Mouse (Mus musculus): ENCODE measurements around the gene Tnip3.
A peak's percentile ranks its signal among the peaks of the same experiment; 100 is the strongest.

Gene Tnip3

DNA sequence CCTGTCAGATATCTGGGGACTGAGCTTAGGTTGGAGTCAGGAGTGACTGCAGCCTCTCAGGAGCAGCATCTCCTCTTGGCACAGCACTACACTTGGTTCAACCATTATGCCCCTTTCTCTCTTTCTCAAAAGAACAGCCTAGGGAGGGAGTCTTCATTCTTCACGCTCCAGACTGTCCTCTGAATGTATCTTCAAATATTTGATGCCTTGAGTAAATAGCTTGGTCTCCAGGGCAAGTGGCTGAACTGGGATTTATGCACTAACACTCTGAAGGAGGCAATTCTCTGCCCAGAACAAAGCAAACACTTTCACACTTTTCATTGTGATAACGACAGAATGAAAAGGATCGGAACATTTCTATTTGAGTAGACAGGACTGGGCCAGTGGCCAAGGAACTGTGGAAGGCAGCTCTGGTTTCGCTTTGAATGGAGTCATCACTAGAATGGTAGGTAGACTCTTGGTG, 59.8 kb downstream of the Tnip3 start:
- DNase-seq (ENCODE audit: low read depth, low spot score): no peak

DNA sequence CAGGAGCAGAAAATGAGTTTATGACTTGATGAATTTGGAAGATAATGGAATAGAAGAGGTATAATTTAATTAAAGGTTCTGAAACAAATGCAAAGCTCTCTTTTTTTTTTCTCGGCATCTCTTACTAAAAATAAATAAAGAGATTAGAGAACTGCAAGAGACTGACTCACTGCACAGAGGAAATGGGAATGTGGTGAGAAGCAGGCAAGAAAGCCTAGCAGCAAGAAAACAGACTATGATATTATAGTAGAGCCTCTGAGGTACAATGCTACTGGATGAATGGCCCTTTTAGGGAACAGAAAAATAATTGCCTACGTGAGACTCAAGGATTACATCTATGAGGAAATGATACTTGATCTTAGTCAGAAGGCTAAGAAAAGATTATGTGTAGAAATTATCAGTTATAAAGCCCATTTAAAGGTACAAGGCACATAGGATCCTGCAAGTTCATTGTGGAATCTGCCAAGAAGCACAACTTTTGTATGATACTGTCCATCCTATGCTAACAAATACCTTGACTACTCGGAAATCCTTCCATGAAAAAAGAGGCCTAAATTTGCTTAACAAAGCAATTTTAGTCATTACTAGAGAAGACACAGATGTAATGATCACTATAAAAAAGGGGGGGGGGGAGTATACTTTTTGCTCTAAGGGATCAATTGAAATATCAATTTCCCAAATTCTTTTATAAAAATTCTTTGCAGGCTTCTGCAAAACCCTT, 60.4 kb downstream of the Tnip3 start:
- peak; percentile 27 for DNase-seq (ENCODE audit: low read depth, low spot score)

DNA sequence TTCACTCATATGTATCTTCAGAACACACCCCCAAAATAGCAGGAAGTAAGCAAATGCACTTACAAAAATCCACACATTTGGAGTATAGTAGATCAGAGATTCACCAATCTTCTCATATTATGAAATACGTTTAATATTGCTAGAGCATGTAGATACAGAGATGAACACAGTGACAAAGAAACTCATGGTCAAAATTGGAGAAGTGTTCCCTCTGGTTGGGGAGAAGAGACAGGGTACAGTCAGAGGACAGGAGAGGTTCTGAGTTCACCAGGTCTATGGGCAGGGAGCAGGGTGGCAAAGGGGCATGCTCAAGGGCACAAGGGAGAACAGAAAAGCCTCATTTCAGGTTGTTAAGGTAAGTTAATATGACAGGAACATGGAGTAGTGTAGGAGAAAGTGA, 63.7 kb downstream of the Tnip3 start:
- no peak for DNase-seq (ENCODE audit: low read depth, low spot score)

DNA sequence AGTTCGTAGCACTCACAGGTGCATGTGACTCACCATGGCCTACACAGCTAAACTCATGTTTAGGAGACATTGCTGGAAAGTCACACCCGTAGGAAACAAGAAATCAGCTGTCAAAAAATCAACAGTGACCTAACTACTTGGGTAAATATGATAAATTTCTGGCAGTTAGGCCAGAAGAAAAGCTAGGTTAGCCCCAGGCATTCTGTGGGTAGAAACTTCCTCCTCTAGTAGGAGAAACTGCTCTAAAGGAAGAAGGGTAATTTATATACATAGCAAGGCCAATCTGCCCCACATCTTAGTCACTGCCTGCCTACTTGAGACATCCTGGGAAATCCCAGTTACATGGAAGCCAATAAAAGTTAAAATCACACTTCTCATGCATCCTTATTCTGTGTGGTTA, 64.9 kb downstream of the Tnip3 start:
- DNase-seq (ENCODE audit: low read depth, low spot score): no peak

DNA sequence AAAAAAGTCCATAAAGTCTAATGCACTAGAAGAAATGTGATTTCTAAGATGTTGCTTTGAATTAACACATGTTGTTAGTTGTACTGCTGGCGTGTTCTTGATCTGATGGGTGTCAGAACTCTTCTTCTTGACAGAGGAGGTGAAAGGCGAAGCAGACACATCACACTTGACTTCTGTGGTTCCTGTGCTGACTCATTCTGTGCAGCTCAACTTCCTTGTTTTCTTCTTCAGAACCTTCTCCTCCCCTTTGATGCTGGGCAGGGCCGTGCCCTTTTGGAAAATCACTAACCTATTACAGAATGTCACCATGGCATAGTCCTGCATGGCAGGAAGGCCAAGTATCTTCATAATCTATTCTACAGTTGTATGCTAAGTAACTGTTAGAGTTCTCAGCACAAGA, 69.1 kb downstream of the Tnip3 start:
- peak; percentile 64 for DNase-seq (ENCODE audit: low read depth, low spot score)

DNA sequence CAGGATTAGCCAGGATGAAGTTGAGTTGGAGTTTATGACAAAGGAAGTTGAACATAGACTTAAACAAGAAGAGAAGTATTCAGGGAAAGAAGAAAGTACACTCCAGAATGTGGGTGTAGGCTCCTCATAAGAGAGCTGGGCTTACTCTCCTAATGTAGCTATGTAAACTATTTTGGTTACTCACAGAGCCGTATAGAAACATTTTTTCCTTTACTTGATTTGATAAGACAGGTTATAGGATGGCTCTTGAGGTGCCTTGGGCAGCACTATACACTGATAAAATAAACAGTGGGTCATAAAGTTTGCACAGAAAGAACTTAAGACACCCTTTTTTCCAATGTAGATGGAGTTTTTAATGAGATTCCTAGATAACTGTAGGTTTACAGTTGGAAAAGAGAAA, 70.3 kb downstream of the Tnip3 start:
- DNase-seq (ENCODE audit: low read depth, low spot score): no peak

DNA sequence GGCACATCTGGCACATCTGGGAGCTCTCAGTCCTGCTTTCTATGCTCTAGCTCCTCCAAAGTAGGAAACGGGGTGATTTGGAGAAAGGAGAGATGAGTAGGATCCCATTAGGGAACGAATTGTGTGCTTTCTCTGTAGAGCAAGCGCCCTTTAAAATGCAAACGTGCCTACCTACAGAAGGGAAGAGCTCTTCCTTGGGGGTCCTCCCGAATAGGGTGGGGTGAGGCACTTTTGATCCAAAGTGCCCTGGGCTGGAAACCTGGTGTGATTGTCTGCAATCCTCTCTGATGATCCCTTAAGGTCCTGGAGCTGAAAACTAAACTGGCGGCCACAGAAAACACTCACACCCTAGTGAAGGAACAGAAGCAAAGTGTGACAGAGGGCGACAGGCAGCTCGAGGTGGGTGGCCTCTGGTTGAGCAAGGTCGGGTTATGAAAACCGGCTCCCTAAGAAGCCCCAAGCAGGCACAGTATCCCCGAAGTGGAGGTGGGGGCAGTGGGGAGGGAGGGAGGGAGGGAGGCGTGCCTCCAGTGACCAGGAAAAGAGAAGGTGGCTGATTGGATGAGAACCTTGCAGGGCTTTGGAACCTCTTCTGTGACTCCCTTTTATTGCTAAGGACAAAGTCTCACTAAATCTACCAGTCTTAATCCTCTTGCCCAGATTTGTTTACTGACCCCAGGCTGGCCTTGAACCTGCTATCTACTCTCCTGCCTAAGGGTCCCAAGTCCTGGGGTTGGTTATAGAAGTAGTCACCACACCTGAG, 72.1 kb downstream of the Tnip3 start:
- no peak for DNase-seq (ENCODE audit: low read depth, low spot score)

DNA sequence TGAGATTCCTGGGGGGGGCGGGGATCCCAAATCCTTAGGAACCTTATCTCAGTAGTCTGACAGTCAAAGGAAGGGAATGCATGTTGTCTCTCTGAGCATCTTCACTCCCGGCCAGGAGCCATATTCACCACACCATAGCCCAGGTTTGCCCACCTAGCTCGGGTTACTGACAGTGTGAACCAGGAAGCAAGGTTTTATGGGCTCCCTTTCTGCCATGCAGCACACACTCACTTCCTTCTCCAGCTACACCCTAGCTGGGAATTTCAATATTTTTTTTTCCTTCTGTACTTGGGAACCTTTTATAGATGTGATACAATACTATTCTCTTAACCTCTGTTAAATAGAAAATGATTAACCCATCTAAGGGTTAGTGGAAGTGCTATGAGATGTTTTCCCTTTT, 73.4 kb downstream of the Tnip3 start:
- DNase-seq (ENCODE audit: low read depth, low spot score): no peak

DNA sequence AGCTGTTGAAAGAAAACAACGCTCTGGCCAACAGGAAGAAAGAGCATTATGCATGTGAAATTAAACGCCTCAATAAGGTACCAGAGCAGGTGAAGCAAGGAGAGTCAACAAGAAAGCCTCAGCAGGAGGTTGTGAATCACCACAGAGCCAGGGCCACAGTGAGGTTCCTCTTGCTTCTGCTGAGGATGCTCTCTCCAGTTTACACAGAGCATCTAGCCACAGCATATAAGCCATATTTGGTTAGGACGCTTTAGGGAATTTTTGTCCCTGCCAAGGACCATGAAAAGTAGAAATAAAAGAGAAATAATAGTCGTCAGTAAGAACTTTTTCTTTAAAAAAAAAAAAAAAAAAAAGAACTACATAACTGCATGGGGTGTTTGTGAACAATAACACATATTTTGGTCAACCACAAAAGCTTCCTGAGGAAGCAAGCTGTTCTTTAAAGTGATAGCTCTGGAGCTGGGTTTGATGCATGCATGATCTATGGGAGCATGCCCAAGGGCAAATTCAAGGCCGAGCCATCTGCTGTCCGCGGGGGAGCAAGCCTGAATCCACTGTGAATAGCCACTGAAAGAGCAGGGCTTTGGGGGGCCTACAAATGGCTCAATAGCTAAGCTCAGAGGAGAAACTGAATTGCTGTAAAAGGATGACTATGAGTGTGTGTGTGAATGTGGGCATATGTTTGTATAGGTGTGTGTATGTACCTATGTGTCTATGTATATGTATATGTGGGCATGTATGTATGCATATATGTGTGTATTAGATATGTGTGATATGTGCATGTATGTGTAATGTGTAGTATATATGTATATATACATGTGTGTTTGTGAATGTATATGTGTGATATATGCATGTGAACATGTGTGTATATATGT, 75.0 kb downstream of the Tnip3 start:
- DNase-seq (ENCODE audit: low read depth, low spot score): no peak

DNA sequence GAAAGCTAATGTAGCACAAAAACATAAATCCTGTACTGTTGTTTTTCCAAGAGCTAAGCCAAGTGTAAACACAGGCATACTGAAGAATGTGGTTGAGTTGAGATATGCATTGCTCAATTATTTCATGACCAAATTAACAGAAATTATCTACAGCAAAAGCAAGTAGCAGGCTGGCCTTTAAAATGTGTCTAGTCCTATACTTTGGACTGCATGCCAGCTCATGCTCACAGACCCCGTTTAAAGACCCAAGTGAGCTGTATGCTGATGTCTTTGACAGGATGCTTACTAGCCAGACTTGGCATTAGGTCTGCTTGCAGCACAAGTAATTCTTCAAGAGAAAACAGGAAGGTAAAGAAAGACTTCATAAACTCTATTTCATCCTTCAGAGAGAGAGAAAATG, 75.8 kb downstream of the Tnip3 start:
- DNase-seq (ENCODE audit: low read depth, low spot score): no peak

DNA sequence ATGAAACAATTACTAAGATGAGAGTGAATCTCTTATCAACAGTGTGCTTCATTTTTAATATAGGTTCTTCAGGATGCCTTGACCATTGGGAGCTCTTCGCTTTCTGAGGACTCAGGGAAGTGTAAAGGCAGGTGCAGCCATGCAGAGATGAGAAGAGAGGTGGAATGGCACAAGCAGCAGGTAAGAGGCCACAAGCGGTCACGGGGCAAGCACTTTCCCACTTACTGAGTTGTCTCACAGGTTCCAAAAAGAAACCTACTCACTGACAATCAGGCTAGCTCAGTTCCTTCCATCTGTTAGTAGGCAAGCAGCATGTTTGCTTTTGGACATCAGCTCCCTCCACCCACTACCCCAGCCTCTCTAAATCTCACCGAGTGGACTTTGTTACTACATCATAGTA, 80.7 kb downstream of the Tnip3 start:
- DNase-seq (ENCODE audit: low read depth, low spot score): no peak

DNA sequence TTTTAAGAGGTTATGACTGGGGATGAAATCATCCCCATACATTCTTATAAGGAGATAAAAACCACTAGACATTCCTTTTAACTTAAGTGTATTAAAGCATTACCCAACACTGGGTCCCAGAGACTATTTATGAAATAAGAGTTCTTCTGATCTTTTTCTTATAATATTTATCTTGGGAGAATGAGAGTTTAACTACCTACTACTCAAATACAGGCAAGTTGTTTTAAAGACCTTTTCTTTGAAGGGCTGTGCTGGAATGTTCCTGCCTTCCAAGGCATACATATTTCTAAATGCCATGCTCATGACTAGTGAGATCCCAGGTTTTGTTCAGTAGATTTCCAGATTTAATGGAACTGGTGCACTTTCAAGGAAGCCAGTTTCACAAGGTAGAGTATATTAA, 81.8 kb downstream of the Tnip3 start:
- no peak for DNase-seq (ENCODE audit: low read depth, low spot score)

DNA sequence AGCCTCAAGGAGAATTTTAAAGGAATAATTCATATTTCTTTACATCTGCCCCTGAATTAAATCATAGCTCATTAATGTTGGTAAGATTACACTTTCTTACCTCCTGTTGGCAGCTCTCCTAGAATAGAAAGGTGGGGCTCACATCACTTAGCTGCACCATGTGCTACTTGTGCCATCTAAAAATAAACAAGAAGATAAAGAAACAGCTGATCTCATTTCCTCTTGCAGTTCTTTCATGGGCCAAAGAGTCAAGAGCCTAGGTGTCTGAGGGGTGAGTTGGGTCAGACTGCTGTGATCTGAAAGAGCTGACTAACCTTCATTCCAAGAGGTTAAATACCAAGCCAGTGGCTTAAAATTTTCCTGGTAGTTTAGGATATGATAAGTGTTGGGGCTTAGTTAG, 86.7 kb downstream of the Tnip3 start:
- peak; percentile 34 for DNase-seq (ENCODE audit: low read depth, low spot score)

DNA sequence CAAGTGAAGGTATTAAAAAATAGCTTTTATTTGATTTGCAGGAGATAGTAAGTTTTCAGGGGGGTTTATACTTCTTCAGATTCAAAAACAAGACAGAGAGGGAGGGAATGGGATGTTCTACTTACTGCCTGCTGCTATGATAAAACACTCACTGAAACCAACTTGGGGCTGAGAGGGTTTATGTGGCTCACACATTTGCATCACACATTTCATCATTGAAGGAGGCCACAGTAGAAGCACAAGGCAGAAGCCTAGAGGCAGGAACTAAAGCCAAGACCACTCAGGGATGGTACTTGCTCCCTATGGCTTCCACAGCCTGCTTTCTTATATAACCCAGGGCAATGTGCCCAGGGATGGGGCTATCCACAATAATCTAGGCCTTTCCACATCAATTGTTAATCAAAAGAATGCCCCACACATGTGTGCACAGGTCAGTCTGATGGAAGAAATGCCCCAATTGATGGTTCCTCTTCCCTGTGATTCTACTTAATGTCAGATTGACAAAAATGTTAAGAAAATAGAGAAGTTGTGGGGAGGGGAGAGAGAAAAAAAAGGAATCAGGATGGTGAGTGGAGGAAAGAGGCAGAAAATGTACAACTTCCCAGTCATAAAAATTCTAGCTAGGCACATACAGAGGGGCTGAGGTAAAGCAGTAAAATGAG, 88.9 kb downstream of the Tnip3 start:
- no peak for DNase-seq (ENCODE audit: low read depth, low spot score)

DNA sequence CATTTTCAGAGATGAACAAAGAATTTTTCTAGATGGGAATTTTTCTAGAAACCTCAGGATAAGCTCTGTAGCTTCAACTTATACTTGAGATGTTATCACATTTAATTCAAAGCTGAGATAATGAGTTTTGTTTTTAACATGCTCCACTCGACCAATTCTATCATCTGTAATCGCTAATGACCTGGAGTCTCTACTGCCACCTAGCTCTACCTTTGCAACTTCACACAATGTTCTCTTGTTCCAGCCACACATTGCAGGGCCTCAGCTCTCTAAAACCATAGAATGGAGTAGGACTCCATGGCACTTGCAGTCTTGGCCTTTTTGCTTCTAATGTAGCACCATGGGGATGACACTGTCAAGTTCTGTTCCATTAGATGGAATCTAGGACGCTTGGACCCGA, 90.5 kb downstream of the Tnip3 start:
- DNase-seq (ENCODE audit: low read depth, low spot score): no peak

DNA sequence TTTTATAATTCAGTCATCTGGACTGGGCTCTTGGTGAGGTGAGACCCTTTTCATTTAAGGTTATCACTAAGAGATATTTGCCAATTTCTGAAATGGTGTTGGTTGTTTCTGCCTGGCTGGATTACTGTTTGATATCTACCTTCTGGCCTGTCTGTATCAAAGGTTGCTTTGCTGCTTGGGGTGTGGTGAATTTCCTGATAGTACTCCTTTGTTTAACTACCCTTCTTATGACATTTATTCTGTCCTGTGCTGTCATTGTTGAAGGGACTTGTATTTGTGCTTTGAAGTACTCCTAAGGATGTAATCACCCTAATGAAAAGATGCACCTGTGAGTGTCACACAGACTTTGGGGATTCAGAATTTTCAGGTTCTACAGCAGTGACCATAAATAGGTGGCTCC, 96.1 kb downstream of the Tnip3 start:
- DNase-seq (ENCODE audit: low read depth, low spot score): no peak

DNA sequence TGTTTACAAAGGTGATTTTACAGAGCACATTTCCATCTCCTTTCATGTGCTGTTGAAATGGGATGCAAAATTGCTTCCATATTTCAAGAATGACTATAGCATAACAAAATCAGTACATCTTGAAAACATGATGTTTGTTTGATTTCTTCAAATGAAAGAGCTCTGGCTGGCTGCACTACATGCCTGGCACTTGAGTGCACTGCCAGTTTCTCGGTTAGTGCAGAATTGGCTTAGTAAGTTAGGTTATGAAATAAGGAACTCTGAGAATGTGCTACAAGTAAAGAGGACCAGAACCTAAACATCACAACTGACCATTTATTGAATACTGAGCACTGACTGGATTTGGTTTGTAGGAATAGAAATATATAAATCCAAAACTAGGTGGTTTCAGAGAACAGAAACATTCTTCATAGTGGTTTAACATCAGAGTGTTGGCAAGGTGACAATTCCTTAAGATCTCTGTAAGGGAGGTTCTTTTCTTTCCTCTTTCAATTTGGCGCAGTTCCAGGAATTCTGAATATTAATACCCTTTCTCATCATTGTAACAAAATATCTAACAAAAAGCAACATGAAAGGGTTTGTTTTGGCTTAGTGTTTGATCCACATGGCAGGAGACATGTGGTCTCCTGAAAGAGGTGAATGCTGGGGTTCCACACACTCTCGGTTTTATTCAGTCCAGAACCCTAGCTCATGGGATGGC, 98.1 kb downstream of the Tnip3 start:
- no peak for DNase-seq (ENCODE audit: low read depth, low spot score)

DNA sequence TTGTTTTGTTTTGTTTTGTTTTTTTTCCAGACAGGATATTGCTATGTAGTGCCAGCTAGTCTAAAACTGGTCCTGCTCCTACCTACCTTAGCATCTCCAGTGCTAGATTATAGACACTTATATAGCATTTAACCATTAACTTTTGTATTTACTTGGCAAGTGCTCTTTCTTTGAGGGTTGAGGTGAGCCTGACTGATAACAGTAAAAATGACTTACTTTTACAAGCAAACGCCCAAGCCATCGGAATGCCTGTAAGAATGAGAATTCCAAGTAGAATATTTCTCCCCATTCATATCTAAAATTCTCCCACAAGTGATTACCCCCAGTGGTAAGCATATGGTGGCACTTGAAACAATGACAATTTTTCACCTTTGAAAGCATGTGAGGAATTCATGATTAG, 105.5 kb downstream of the Tnip3 start:
- DNase-seq (ENCODE audit: low read depth, low spot score): no peak

DNA sequence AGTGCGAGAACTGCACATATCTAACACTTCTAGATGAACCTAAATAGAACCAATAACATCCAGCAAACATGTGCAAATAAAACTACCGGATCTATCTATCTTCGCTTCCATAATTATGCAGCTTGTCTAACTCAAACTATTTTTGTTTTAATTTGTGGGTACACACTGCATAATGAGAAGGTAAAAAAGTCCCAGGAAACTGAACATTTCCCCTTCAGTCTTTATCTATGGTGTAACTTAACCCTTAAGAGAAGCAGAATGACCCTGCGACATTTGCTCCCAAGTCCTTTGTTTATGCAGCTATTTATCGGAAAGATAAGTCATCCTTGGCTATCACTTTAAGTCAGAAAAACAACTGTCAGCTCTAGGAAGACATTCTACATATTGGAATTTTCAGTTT, 107.1 kb downstream of the Tnip3 start:
- DNase-seq (ENCODE audit: low read depth, low spot score): peak; percentile 6

DNA sequence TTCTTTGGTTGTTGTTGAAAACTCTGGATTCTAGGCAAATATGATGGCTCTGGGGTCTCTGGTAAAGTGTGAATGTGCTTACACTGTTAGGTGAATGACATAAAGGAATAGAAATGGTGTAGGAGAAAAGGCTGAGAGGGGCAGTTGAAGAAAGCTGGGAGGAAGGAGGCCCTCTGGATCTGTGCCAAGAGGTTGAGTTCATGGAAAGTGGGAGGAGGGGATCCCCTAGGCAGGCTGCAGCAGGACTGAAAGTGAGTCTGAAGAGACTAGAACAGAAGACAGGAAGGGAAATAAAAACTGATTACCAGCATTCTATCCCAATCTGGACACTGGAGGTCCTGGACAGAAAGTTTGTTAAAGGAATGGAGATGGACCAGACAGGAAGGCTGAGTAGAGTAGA, 117.3 kb downstream of the Tnip3 start:
- no peak for DNase-seq (ENCODE audit: low read depth, low spot score)

DNA sequence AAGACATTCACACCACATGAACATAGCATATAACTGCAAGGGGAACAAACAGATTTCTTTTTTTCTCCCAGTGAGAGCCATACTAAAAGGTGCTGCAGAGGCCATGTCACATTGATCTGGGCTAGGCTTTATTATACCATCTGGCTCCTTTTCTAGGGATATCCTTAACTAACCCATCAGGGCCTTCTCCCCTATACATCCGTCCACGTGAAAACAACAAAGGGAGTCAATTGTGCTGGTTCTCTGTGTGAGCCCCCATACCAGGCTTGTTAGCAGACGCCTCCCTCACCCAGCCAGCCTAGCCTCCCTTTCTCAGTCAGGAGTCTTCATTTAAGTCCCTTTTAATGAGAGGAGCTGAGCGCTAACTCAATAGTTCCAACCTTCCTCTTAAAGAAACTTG, 119.0 kb downstream of the Tnip3 start:
- no peak for DNase-seq (ENCODE audit: low read depth, low spot score)

Measured in A20 (cell line).